Mouse (Mus musculus): ENCODE results near the gene Edc3.

DNA sequence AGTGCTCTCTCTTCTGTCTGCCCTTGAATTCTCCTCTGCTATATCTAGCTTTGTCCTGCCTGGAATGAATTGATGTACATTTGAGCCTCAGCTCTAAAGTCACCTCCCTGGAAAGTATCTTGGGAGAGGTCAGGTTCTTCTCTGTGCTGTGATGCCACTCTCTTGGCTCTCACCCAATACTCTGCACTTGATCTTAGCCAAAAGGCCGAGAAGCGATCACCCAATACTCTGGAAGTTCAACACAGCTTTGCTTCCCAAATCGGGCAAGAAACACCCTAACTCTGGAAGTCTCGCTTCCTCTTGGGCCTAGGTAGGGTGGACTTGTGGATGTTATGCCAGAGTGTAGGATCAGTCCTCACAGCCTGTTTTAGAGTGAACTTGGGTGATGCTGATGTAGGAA, 58.9 kb downstream of the Edc3 start:
- TF ChIP-seq CTCF (IDR thresholded peaks at IDR 0.05; ENCODE audit: borderline replicate concordance, extremely low read depth, insufficient read depth, insufficient read length), result no peak
- TF ChIP-seq POLR2A (IDR thresholded peaks at IDR 0.05; ENCODE audit: borderline replicate concordance, extremely low read depth, insufficient read depth, insufficient read length, poor library complexity, severe bottlenecking), result no peak
